Mouse (Mus musculus) urinary bladder, adult 2 months (tissue): Measurements from ENCODE around the gene Thpo. TPM values are rescaled to one million over a fixed set of nuclear protein-coding genes. Genes with fewer than 3 reads are reported as not detected.

Source experiments
- DNase-seq: peaks from one replicate; pipeline ENCODE4 v3.0.0; 2022; ENCODE audit warnings: low spot score
- polyA plus RNA-seq: library from polyadenylated mRNA; depleted of rRNA; stranded (reverse); fragments of >200 nt; gene quantifications from 2 replicates; pipeline ENCODE4 v1.2.3, GENCODE M21; 2012

Gene Thpo
- polyA plus RNA-seq, 1 experiment = 3.0 TPM

DNA sequence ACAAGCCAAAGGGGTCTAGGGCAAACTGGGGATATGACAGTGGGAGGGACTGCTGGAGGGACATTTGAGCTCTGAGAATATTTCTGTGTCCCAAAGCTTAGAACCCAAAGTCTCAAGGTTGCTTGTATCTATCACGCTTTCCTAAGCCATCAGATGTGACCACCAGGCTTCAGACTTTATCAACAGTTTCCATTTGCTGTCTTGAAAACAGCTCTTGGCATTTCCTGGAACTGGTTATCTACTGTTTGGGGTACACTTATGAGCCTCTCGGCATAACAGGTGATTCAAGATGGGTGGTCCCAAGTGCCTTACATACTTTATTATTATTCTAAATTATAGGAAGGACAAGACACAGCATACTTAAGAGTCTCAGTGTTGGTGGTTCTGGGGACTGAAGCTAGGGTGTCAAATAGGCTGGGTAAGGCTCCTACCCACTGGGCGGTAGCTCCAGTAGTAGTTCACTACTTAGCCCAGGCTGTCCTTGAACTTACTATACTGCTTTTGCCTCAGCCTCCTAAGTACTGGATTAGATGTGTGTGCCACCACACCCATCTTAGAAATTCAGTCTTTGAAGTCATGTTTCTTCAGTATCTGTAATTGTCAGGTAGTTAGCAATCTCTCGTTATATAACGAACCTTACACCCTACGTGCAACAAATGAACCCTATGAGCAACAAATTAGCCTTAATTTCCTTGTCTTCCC lies 30.5 kb downstream of the Thpo start:
- DNase-seq = no peak

- no peak for DNase-seq
Observed at GRCm38 (mm10) chr16:20703071-20703470, 31.2 kb downstream of the Thpo start.

- no peak for DNase-seq
Observed at GRCm38 (mm10) chr16:20702522-20702893, 31.8 kb downstream of the Thpo start.

- DNase-seq = no peak
Observed at GRCm38 (mm10) chr16:20701729-20702521, 32.4 kb downstream of the Thpo start.

DNA sequence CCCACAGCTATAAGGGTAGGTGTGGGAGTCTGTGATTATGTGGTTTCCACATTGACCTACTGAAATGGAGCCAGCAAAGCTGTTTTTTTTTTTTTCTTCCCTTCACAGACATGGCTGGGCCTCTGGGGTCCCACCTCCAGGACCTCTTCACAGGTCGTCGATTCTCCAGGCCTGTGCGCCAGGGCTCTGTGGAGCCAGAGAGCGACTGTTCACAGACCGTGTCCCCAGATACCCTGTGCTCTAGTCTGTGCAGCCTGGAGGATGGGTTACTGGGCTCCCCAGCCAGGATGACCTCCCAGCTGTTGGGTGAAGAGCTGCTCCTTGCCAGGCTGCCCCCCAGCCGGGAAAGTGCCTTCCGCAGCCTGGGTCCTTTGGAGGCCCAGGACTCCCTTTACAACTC lies 33.0 kb downstream of the Thpo start:
- DNase-seq = no peak

GRCm38 (mm10) chr16:20700036-20700435 lies 34.3 kb downstream of the Thpo start:
- no peak for DNase-seq

GRCm38 (mm10) chr16:20699266-20699665 lies 35.0 kb downstream of the Thpo start:
- DNase-seq = no peak

- DNase-seq = peak; percentile 67
Observed at GRCm38 (mm10) chr16:20695622-20696323, 38.5 kb downstream of the Thpo start.

DNA sequence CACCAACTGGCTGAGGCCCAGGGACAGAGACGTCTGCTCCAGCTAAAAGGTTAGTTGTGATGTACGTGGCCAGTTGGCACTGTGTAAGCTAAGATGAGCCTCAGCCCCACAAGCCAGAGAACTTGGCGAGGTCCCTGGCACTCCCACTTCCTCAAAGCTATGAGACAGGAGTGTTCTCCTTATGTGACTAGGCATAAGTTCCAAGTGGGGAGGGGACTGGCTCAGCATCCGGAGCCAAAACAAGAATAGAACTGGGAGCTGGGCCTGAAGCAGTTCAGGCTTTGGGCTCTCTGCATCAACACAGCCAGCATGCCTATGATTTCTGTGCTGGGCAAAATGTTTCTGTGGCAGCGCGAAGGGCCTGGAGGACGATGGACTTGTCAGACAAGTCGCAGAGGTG lies 39.5 kb downstream of the Thpo start:
- no peak for DNase-seq

- DNase-seq = peak; percentile 54
Observed at GRCm38 (mm10) chr16:20693111-20693701, 41.1 kb downstream of the Thpo start, which contains the start of gene Fam131a. Gene Fam131a, plus strand, starts transcription at chr16:20693241.

DNA sequence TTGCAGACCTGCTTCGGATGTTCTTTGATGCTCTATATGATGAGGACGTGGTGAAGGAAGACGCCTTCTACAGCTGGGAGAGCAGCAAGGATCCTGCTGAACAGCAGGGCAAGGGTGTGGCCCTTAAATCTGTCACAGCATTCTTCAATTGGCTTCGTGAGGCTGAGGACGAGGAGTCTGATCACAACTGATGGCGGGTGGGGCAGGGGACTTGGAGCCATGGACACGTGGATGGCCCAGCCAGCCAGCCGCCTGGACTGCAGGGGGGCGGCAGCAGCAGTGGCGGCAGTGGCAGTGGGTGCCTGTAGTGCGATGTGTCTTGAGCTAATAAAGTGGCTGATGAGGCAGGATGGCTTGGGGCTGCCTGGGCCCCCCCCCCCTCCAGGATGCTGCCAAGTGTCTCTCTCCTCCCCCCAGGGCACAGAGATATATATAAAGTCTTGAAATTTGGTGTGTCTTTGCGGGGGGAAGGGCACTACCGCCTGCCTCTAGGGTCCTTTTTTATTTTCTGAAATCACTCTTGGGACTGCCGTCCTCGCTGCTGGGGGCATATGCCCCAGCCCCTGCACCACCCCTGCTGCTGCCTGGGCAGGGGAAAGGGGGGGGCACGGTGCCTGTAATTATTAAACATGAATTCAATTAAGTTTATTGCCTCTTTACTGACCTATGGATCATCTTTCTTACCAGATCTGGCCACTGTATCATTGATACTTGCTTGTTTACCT lies 41.9 kb downstream of the Thpo start:
- DNase-seq = no peak

DNA sequence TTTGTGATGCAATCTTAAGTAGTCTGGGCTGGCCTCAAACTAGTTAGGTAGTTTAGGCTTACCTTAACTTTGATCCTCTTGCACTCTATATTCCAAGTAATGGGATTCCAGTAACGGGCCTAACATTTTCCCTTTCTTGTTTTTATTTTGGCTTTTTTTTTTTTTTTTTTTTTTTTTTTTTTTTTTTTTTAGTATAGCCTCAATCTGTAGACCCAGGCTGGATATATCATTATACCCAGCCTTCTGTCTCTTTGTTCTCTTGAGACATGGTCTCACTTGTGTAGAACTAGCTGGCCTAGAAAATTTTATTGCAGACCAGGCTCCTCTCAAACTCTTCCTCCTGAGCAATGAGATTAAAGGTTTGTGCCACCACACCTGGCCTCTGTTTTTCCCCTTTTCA lies 42.7 kb downstream of the Thpo start:
- no peak for DNase-seq

DNA sequence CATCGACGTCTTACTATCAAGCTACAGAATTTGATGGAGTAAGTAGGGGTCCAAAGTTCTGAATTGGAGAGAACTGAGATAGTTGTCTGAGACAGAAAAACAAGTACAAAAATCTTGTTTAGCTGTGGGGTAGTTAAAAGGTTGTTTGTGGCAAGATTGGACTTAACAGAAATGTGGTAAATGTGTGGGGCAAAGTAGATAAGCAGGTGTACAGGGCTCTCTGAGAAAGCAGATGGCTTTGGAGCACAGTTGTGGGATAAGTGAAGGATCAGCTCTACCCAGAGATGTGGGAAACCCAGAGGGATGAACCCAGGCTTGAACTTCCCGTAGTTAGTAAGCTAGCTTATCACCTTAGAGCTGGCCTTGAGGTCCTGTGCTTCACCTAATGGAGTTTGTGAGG lies 43.5 kb downstream of the Thpo start:
- no peak for DNase-seq

- DNase-seq = peak; percentile 66
Observed at GRCm38 (mm10) chr16:20677974-20678675, 56.2 kb downstream of the Thpo start.

GRCm38 (mm10) chr16:20677380-20677779 lies 56.9 kb downstream of the Thpo start:
- no peak for DNase-seq

DNA sequence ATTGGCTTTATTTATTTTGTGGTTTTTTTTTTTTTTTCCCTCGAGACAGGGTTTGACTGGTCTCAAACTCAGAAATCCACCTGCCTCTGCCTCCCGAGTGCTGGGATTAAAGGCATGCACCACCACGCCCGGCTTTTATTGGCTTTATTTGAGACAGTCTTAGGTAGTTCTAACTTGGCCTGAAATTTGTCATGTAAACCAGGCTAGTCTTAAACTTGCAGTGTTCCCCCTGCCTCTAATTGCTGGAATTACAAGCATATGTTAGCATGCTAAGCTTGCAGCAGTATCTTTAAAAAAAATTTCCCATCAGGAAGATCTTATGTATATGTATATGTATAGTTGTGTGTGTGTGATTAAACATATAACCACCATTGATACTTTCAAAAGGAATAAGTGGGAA lies 57.6 kb downstream of the Thpo start:
- DNase-seq = no peak

GRCm38 (mm10) chr16:20675213-20675612 lies 59.1 kb downstream of the Thpo start:
- no peak for DNase-seq
